Comparison of ENCODE assay signal across 8 mouse cellular contexts in genomic region chr1:90927308-90927707, GRCm38 (mm10). TPM values are rescaled to one million over a fixed set of nuclear protein-coding genes. Genes with fewer than 3 reads are reported as not detected.
DNase-seq lines count a peak whose midpoint lies in the region; ATAC-seq and TF ChIP-seq lines count a peak whose summit lies in the region.
"Had no signal": no experiment of that assay in that cellular context is flagged by ENCODE, and none has a peak within 500 bp of the region (broad histone marks: within the 10 kb centered on the region; RNA-seq: fewer than 3 reads in every experiment).

No protein-coding gene starts in this region.

- H3K4me3 ChIP-seq in intestine, postnatal 0 days (ENCODE audit: low read depth, low read length) = no peak overlapping the region
- no peak overlapping the region for H3K4me3 ChIP-seq in midbrain, embryonic 14.5 days (replicated peaks; ENCODE audit: low read depth, low read length)

- H3K27ac ChIP-seq in intestine, postnatal 0 days (ENCODE audit: low read depth, low read length) = peak overlapping the region; percentile 23; the same call in 1 of the 2 replicates
- H3K27ac ChIP-seq in midbrain, embryonic 14.5 days (replicated peaks; ENCODE audit: low read depth, low read length) = no peak overlapping the region

- H3K36me3 ChIP-seq in intestine, postnatal 0 days (ENCODE audit: control insufficient read depth, insufficient read depth) = peaks cover 5% of the 10 kb centered on the region; the same call in 1 of the 2 replicates
- H3K36me3 ChIP-seq in midbrain, embryonic 14.5 days (ENCODE audit: control insufficient read depth, insufficient read depth, low read length) = no peaks in the 10 kb centered on the region
- H3K36me3 ChIP-seq: G1E had no signal

- H3K9me3 ChIP-seq in intestine, postnatal 0 days (ENCODE audit: control insufficient read depth) = no peaks in the 10 kb centered on the region
- H3K9me3 ChIP-seq in midbrain, embryonic 14.5 days (ENCODE audit: control insufficient read depth, low read length) = no peaks in the 10 kb centered on the region

- 28% methylated on average over 15 of the region's 15 CpGs for WGBS in intestine, postnatal 0 days
- 62% methylated on average over 15 of the region's 15 CpGs for WGBS in midbrain, embryonic 14.5 days

- peak overlapping the region; percentile 67 for H3K4me2 ChIP-seq in intestine, postnatal 0 days (replicated peaks; ENCODE audit: low read depth)
- H3K4me2 ChIP-seq in midbrain, embryonic 14.5 days (ENCODE audit: low read length) = no peak overlapping the region

- H3K27me3 ChIP-seq in intestine, postnatal 0 days (replicated peaks; ENCODE audit: control insufficient read depth, insufficient read depth, low read length) = no peaks in the 10 kb centered on the region
- H3K27me3 ChIP-seq in midbrain, embryonic 14.5 days (ENCODE audit: control insufficient read depth, insufficient read depth, low read length) = no peaks in the 10 kb centered on the region

- peak; percentile 79 for DNase-seq in urinary bladder, postnatal 14 days (ENCODE audit: low spot score)
- DNase-seq in urinary bladder, adult 2 months (ENCODE audit: low spot score) = no peak
- peak; percentile 77 to 86 for DNase-seq in lung, adult 18-20 months
- DNase-seq in cerebellum, postnatal 14 days = no peak
- no peak for DNase-seq in midbrain, embryonic 14.5 days
- DNase-seq in cerebellum, postnatal 36 days = no peak

- no peak for TF ChIP-seq CTCF in intestine, postnatal 0 days (IDR thresholded peaks at IDR 0.05; ENCODE audit: low read depth)

- H3K9ac ChIP-seq in intestine, postnatal 0 days (ENCODE audit: low read depth, low read length) = no peak overlapping the region
- no peak overlapping the region for H3K9ac ChIP-seq in midbrain, embryonic 14.5 days (replicated peaks; ENCODE audit: low read length)

- no peaks in the 10 kb centered on the region; the same call in 1 of the 2 replicates for H3K4me1 ChIP-seq in intestine, postnatal 0 days (replicated peaks; ENCODE audit: control insufficient read depth, insufficient read depth, low read length)
- 0 out of 2 replicates have a peak, but pooled peaks cover 3% of the 10 kb centered on the region for H3K4me1 ChIP-seq in midbrain, embryonic 14.5 days (ENCODE audit: control insufficient read depth, insufficient read depth, low read length)

- ATAC-seq in intestine, postnatal 0 days = peak; percentile 82
- no peak for ATAC-seq in midbrain, embryonic 14.5 days (ENCODE audit: low FRiP score, low TSS enrichment)

RNA-seq across cellular contexts. Expression of gene Mlph, which starts 12.4 kb away (rescaled TPM):
- polyA plus RNA-seq in urinary bladder, adult 2 months (2012; rRNA removed) = 6.0 and 7.2 TPM in 2 replicates
- polyA plus RNA-seq in intestine, postnatal 0 days (2015; fragmentation: Nextera tagmentation; extraction: Ambion mirVana) = 3.0 and 3.4 TPM in 2 replicates
- 0.12 and 0.42 TPM in 2 replicates for polyA plus RNA-seq in midbrain, embryonic 14.5 days (2014; fragmentation: Nextera tagmentation; extraction: Ambion mirVana)
- polyA plus RNA-seq: G1E had no signal

RNA-seq across cellular contexts. Expression of gene Prlh, which starts 25.6 kb away (rescaled TPM):
- polyA plus RNA-seq in urinary bladder, adult 2 months (2012; rRNA removed) = not detected in 2 replicates
- polyA plus RNA-seq in intestine, postnatal 0 days (2015; fragmentation: Nextera tagmentation; extraction: Ambion mirVana) = not detected in 2 replicates
- polyA plus RNA-seq in midbrain, embryonic 14.5 days (2014; fragmentation: Nextera tagmentation; extraction: Ambion mirVana) = not detected in 2 replicates
- polyA plus RNA-seq: G1E had no signal

RNA-seq across cellular contexts. Expression of gene Rab17, which starts 42.2 kb away (rescaled TPM):
- 4.2 and 6.0 TPM in 2 replicates for polyA plus RNA-seq in urinary bladder, adult 2 months (2012; rRNA removed)
- polyA plus RNA-seq in intestine, postnatal 0 days (2015; fragmentation: Nextera tagmentation; extraction: Ambion mirVana) = 75.4 and 93.3 TPM in 2 replicates
- polyA plus RNA-seq in midbrain, embryonic 14.5 days (2014; fragmentation: Nextera tagmentation; extraction: Ambion mirVana) = 0.30 TPM in 1 of 2 replicates, not detected in the other
- polyA plus RNA-seq: G1E had no signal

Comparison
In these comparisons a context has a peak if more than half of its experiments do, and no peak if none do; other contexts are left out.
1. DNase-seq: peak in urinary bladder, postnatal 14 days (single experiment) and lung, adult 18-20 months (2 of 2); none in urinary bladder, adult 2 months (single experiment), cerebellum, postnatal 14 days (0 of 2), midbrain, embryonic 14.5 days (single experiment) and cerebellum, postnatal 36 days (0 of 2).
2. RNA of gene Rab17, which starts 42.2 kb away (polyA plus RNA-seq): 75.4 to 93.3 TPM in intestine, postnatal 0 days; 4.2 to 6.0 TPM in urinary bladder, adult 2 months and 0.30 TPM in midbrain, embryonic 14.5 days; every median in the first group is over 10 times any median in the second.